Mouse (Mus musculus): ENCODE measurements around the gene Cxcr4. TPM values are rescaled to one million over a fixed set of nuclear protein-coding genes. Genes with fewer than 3 reads are reported as not detected.

The Cxcr4 gene
- total and polyA plus RNA-seq, 3 experiments, result 4.2 to 11.2 TPM; not detected in 1

DNA sequence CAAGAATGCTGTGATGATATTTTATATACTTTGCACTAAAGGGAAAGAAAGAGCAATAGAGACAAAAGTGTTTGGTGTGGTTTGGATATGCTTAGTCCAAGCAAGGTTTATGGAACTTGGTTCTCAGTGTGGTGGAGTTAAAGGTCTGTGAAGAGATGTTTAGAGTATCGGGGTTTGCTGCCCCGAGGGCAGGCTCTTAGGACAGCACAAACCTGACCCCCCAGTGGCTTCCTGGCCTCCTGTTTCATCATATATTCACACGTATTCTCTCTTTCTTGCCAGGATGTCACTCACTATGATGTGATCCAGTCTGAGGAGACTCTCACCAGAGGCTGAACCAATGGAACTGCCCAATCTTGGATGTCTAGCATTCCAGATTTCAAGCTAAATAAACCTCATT lies 43.1 kb downstream of the Cxcr4 start:
- no peak overlapping the region for H3K9ac ChIP-seq (ENCODE audit: control insufficient read depth, low read depth, low read length, poor library complexity, severe bottlenecking)
- H3K9me3 ChIP-seq (replicated peaks; ENCODE audit: insufficient read depth, low read length), result no peaks in the 10 kb centered on the region
- H3K4me3 ChIP-seq (ENCODE audit: control insufficient read depth in 1 of 2, insufficient read depth in 1 of 2, low read depth in 2 of 2, low read length in 2 of 2), result peak overlapping the region in 1 of 2 experiments; percentile 43; a peak in 2 of 4 replicates
- no peaks in the 10 kb centered on the region for H3K79me2 ChIP-seq (ENCODE audit: control insufficient read depth, insufficient read depth, low read length, poor library complexity)
- H3K27ac ChIP-seq (ENCODE audit: control insufficient read depth, low read depth, low read length), result no peak overlapping the region
- no peaks in the 10 kb centered on the region for H3K36me3 ChIP-seq (ENCODE audit: control insufficient read depth in 1 of 2, insufficient read depth in 2 of 2, low read length in 2 of 2)
- no peaks in the 10 kb centered on the region; a peak in 1 of 4 replicates for H3K27me3 ChIP-seq (ENCODE audit: control insufficient read depth in 1 of 2, insufficient read depth in 2 of 2, low read length in 2 of 2)
- no peak for DNase-seq (ENCODE audit: low read depth, low spot score)
- H3K4me1 ChIP-seq (ENCODE audit: control insufficient read depth in 1 of 2, insufficient read depth in 2 of 2, low read length in 2 of 2), result no peaks in the 10 kb centered on the region
- TF ChIP-seq SMC3 (IDR thresholded peaks at IDR 0.05; ENCODE audit: low read depth, low read length) (no peak), TAL1 (IDR thresholded peaks at IDR 0.05; ENCODE audit: low read length) (no peak), KAT2A (conservative IDR thresholded peaks at IDR 0.05; ENCODE audit: low read depth, low read length) (no peak), MEF2A (IDR thresholded peaks at IDR 0.05; ENCODE audit: extremely low read depth, insufficient replicate concordance, low read depth, low read length, poor library complexity, severe bottlenecking) (no peak), CTCF (IDR thresholded peaks at IDR 0.05 in 2 of 3, conservative IDR thresholded peaks at IDR 0.05 in 1 of 3; ENCODE audit: control insufficient read depth in 1 of 3, insufficient read depth in 1 of 3, low read depth in 2 of 3, low read length in 3 of 3, poor library complexity in 1 of 3, severe bottlenecking in 1 of 3) (no peak), NRF1 (IDR thresholded peaks at IDR 0.05; ENCODE audit: insufficient read depth, low read depth, low read length, poor library complexity, severe bottlenecking) (no peak), MAFK (IDR thresholded peaks at IDR 0.05; ENCODE audit: borderline replicate concordance, low read depth, low read length) (no peak)

DNA sequence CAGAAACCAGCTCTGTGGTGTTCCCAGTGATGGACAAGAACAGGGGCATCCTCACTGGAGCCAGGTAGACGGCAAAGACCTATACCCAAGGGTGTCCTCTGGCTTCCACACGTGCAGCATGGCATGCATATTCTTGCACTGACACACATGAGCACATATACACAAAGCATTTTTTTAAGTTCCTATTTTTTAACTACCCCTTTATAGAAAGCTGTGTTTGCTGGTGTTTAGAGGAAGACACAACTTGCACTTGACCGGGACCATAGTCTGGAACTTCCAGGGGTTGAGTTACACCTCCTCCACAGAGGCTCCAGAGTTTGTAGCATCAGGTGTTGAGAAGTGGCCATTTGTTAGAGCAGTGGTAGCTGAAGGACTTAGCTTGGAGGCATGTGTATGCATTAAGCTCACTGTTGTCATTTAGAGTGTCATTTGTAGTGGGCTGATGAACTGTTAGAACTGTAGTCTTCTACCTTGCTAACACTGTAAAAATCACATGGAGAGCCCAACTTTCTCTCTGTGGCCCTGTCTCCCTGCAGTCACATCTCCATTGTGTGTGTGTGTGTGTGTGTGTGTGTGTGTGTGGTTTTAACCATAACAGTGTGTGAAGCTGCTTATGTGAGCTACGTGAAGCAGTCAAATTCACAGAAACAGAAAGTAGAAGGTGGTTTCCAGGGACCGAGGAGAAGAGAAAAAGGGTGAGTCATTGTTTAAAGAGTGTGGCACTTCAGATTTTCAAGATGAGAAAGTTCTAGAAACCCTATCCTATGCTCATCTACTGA lies 43.7 kb downstream of the Cxcr4 start:
- Histone ChIP-seq H3K27ac (ENCODE audit: control insufficient read depth, low read depth, low read length) (no peak overlapping the region), H3K4me3 (ENCODE audit: control insufficient read depth in 1 of 2, insufficient read depth in 1 of 2, low read depth in 2 of 2, low read length in 2 of 2) (peak overlapping the region in 1 of 2 experiments; percentile 43; a peak in 2 of 4 replicates), H3K9ac (ENCODE audit: control insufficient read depth, low read depth, low read length, poor library complexity, severe bottlenecking) (no peak overlapping the region), H3K4me1 (ENCODE audit: control insufficient read depth in 1 of 2, insufficient read depth in 2 of 2, low read length in 2 of 2) (no peaks in the 10 kb centered on the region), H3K36me3 (ENCODE audit: control insufficient read depth in 1 of 2, insufficient read depth in 2 of 2, low read length in 2 of 2) (no peaks in the 10 kb centered on the region), H3K27me3 (ENCODE audit: control insufficient read depth in 1 of 2, insufficient read depth in 2 of 2, low read length in 2 of 2) (no peaks in the 10 kb centered on the region; a peak in 1 of 4 replicates), H3K9me3 (replicated peaks; ENCODE audit: insufficient read depth, low read length) (no peaks in the 10 kb centered on the region), H3K79me2 (ENCODE audit: control insufficient read depth, insufficient read depth, low read length, poor library complexity) (no peaks in the 10 kb centered on the region)
- TF ChIP-seq CHD1 (IDR thresholded peaks at IDR 0.05; ENCODE audit: low read depth, low read length) (no peak), RCOR1 (IDR thresholded peaks at IDR 0.05; ENCODE audit: low read depth, low read length) (no peak), USF1 (IDR thresholded peaks at IDR 0.05; ENCODE audit: low read depth, low read length) (no peak), TBP (IDR thresholded peaks at IDR 0.05; ENCODE audit: low read depth, low read length) (no peak), SMC3 (IDR thresholded peaks at IDR 0.05; ENCODE audit: low read depth, low read length) (no peak), RAD21 (IDR thresholded peaks at IDR 0.05; ENCODE audit: low read depth, low read length) (no peak), E2F4 (IDR thresholded peaks at IDR 0.05; ENCODE audit: borderline replicate concordance, low read depth, low read length) (no peak), MAFK (IDR thresholded peaks at IDR 0.05; ENCODE audit: borderline replicate concordance, low read depth, low read length) (no peak), CTCF (IDR thresholded peaks at IDR 0.05 in 2 of 3, conservative IDR thresholded peaks at IDR 0.05 in 1 of 3; ENCODE audit: control insufficient read depth in 1 of 3, insufficient read depth in 1 of 3, low read depth in 2 of 3, low read length in 3 of 3, poor library complexity in 1 of 3, severe bottlenecking in 1 of 3) (no peak), ZC3H11A (IDR thresholded peaks at IDR 0.05; ENCODE audit: low read depth, low read length) (no peak)
- DNase-seq (ENCODE audit: low read depth, low spot score), result no peak

Measured in MEL (cell line).